Comparison of ENCODE assay signal across 8 mouse cellular contexts in the genomic region with DNA sequence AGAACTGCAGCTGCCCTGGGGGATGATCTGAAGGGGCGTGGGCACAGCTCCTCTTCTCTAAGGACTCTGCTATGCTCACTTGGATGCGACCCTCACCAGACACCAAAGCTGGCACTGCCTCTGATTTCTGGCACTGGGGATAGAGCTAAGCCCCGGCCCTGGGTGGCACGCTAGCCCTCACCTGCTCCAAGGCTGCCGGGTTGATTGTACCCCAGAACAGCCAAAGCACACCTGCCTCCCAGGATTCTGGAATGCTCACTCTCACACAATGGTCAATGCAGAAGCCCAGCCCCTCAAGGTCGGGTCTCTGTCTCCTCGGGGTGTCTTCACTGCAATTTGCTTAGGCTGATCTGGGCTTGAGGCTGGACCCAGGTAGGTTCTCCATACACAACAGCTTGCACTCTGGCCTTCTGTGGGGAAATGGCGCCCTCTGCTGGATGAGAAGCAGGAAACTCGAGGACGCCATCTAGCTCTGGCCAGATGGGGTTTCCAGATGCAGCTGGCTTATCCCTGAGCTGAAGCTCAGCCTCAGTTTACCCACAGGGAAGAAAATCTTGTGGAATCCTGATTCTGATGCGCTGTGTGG. TPM values are rescaled to one million over a fixed set of nuclear protein-coding genes. Genes with fewer than 3 reads are reported as not detected.
DNase-seq lines count a peak whose midpoint lies in the region; ATAC-seq and TF ChIP-seq lines count a peak whose summit lies in the region.

No protein-coding gene starts in this region.

- intact Hi-C loops in left cerebral cortex, postnatal 36 days (cut with DNase I) = loop anchor here (1.0 to 5.0 kb wide), 3 partner anchors 42 to 138 kb away; no protein-coding TSS in a partner anchor

- DNase-seq in adrenal gland, adult 8-10 months = peak; percentile 71
- peak; percentile 90 for DNase-seq in embryo, embryonic 10 days (ENCODE audit: low spot score)
- peak; percentile 60 for DNase-seq in gastrocnemius, postnatal 25 days
- DNase-seq in kidney, adult 11 months = peak; percentile 70
- DNase-seq in left cerebral cortex, postnatal 36 days (ENCODE audit: low spot score in 2 of 2) = peak; percentile 79 to 81
- DNase-seq in mesoderm, embryonic 11.5 days (ENCODE audit: low read depth, low spot score) = peak; percentile 87

- peaks cover 4% of the 10 kb centered on the region; the same call in 1 of the 2 replicates for H3K36me3 ChIP-seq in small intestine, adult 2 months (ENCODE audit: control insufficient read depth, insufficient read depth, low read length)

- peak; percentile 99 for TF ChIP-seq CTCF in small intestine, adult 2 months (IDR thresholded peaks at IDR 0.05; ENCODE audit: extremely low read depth, insufficient read length, insufficient replicate concordance, low read depth, low read length)

- H3K27me3 ChIP-seq in small intestine, adult 2 months (ENCODE audit: control insufficient read depth, insufficient read depth, low read length) = no peaks in the 10 kb centered on the region

- TF ChIP-seq POLR2A in small intestine, adult 2 months (IDR thresholded peaks at IDR 0.05; ENCODE audit: low read depth, low read length) = no peak; the same call in 1 of the 2 replicates

- peaks cover 28% of the 10 kb centered on the region for H3K4me1 ChIP-seq in small intestine, adult 2 months (ENCODE audit: control insufficient read depth, insufficient read depth, insufficient read length, low read length)

- peak overlapping the region; percentile 89 for H3K27ac ChIP-seq in small intestine, adult 2 months (ENCODE audit: insufficient read depth, low read depth, low read length)

- no peak for ATAC-seq in activated CD4-positive, CD25-positive, alpha-beta regulatory T cell, adult 4 months

- 16% methylated on average over 11 of the region's 11 CpGs for WGBS in small intestine, adult 2 months

- peak overlapping the region; percentile 12 for H3K4me3 ChIP-seq in small intestine, adult 2 months (ENCODE audit: low read depth, low read length)

RNA-seq across cellular contexts. Expression of gene Abcb9, which starts 10.9 kb away (rescaled TPM):
- total RNA-seq in adrenal gland, adult 8-10 months (2022) = 10 to 100 TPM; 11.4 to 21.3 (median 15.4) TPM
- 1 to 10 TPM; 7.9 to 9.5 TPM for total RNA-seq in gastrocnemius, postnatal 25 days (2021)
- total RNA-seq in left cerebral cortex, postnatal 36 days (2021) = 10 to 100 TPM; 55.9 to 57.5 TPM
- polyA plus RNA-seq in small intestine, adult 2 months (2012; rRNA removed) = 11.9 and 21.2 TPM in 2 replicates
- polyA plus RNA-seq in activated CD4-positive, CD25-positive, alpha-beta regulatory T cell, adult 4 months (2017; shearing (Covaris generic)) = 10 to 100 TPM; 12.0 to 23.4 TPM

RNA-seq across cellular contexts. Expression of gene Ogfod2, which starts 27.4 kb away (rescaled TPM):
- 10 to 100 TPM; 51.2 to 59.3 (median 55.6) TPM for total RNA-seq in adrenal gland, adult 8-10 months (2022)
- total RNA-seq in gastrocnemius, postnatal 25 days (2021) = 10 to 100 TPM; 10.0 to 10.4 TPM
- total RNA-seq in left cerebral cortex, postnatal 36 days (2021) = 10 to 100 TPM; 37.3 to 37.8 TPM
- polyA plus RNA-seq in small intestine, adult 2 months (2012; rRNA removed) = 44.0 and 48.7 TPM in 2 replicates
- polyA plus RNA-seq in activated CD4-positive, CD25-positive, alpha-beta regulatory T cell, adult 4 months (2017; shearing (Covaris generic)) = 10 to 100 TPM; 16.3 to 21.2 TPM

RNA-seq across cellular contexts. Expression of gene Arl6ip4, which starts 31.2 kb away (rescaled TPM):
- total RNA-seq in adrenal gland, adult 8-10 months (2022) = 10 to 100 TPM; 46.4 to 72.0 (median 57.1) TPM
- total RNA-seq in gastrocnemius, postnatal 25 days (2021) = 10 to 100 TPM; 36.0 to 40.9 TPM
- 10 to 100 TPM; 50.3 to 62.4 TPM for total RNA-seq in left cerebral cortex, postnatal 36 days (2021)
- 12.7 and 19.6 TPM in 2 replicates for polyA plus RNA-seq in small intestine, adult 2 months (2012; rRNA removed)
- 10 to 100 TPM; 59.1 to 76.7 TPM for polyA plus RNA-seq in activated CD4-positive, CD25-positive, alpha-beta regulatory T cell, adult 4 months (2017; shearing (Covaris generic))

RNA-seq across cellular contexts. Expression of gene Vps37b, which starts 52.6 kb away (rescaled TPM):
- total RNA-seq in adrenal gland, adult 8-10 months (2022) = 100 to 1,000 TPM in 1 of 4 experiments, 10 to 100 TPM in 3; 76.1 to 101 (median 91.9) TPM
- total RNA-seq in gastrocnemius, postnatal 25 days (2021) = 1 to 10 TPM; 4.2 to 6.3 TPM
- 10 to 100 TPM; 45.8 to 51.0 TPM for total RNA-seq in left cerebral cortex, postnatal 36 days (2021)
- 35.9 and 55.6 TPM in 2 replicates for polyA plus RNA-seq in small intestine, adult 2 months (2012; rRNA removed)
- polyA plus RNA-seq in activated CD4-positive, CD25-positive, alpha-beta regulatory T cell, adult 4 months (2017; shearing (Covaris generic)) = 10 to 100 TPM; 17.6 to 22.8 TPM
